Mouse (Mus musculus): Measurements from ENCODE around the gene AC134908.4.
A peak's percentile ranks its signal among the peaks of the same experiment; 100 is the strongest.

AC134908.4 gene

GRCm38 (mm10) chr17:25831451-25832281 is 36.2 kb upstream of the AC134908.4 start:
- peak; percentile 51 for DNase-seq (ENCODE audit: low spot score)

GRCm38 (mm10) chr17:25830806-25831431 is 35.5 kb upstream of the AC134908.4 start:
- no peak for DNase-seq (ENCODE audit: low spot score)

- no peak for DNase-seq (ENCODE audit: low spot score)
Measured at GRCm38 (mm10) chr17:25830200-25830753, 34.8 kb upstream of the AC134908.4 start.

GRCm38 (mm10) chr17:25829558-25830017 is 34.1 kb upstream of the AC134908.4 start:
- no peak for DNase-seq (ENCODE audit: low spot score)

- DNase-seq (ENCODE audit: low spot score), result peak; percentile 74
Measured at GRCm38 (mm10) chr17:25828712-25829557, 33.5 kb upstream of the AC134908.4 start, which contains the start of gene Jmjd8. TSS of gene Jmjd8 (plus strand) at chr17:25828867.

GRCm38 (mm10) chr17:25828223-25828594 is 32.8 kb upstream of the AC134908.4 start:
- DNase-seq (ENCODE audit: low spot score), result no peak

GRCm38 (mm10) chr17:25827546-25828222 is 32.2 kb upstream of the AC134908.4 start:
- no peak for DNase-seq (ENCODE audit: low spot score)

- no peak for DNase-seq (ENCODE audit: low spot score)
Measured at GRCm38 (mm10) chr17:25827011-25827410, 31.6 kb upstream of the AC134908.4 start.

GRCm38 (mm10) chr17:25825984-25826570 is 30.6 kb upstream of the AC134908.4 start:
- DNase-seq (ENCODE audit: low spot score), result no peak

- no peak for DNase-seq (ENCODE audit: low spot score)
Measured at GRCm38 (mm10) chr17:25825311-25825710, 29.9 kb upstream of the AC134908.4 start.

- DNase-seq (ENCODE audit: low spot score), result no peak
Measured at GRCm38 (mm10) chr17:25824362-25825142, 29.1 kb upstream of the AC134908.4 start.

- DNase-seq (ENCODE audit: low spot score), result peak; percentile 76
Measured at GRCm38 (mm10) chr17:25823452-25823851, 28.0 kb upstream of the AC134908.4 start, which contains the start of gene Wdr24. TSS of gene Wdr24 (plus strand) at chr17:25823627.

GRCm38 (mm10) chr17:25818851-25819780 is 23.7 kb upstream of the AC134908.4 start:
- DNase-seq (ENCODE audit: low spot score), result no peak

- no peak for DNase-seq (ENCODE audit: low spot score)
Measured at GRCm38 (mm10) chr17:25817662-25818061, 22.2 kb upstream of the AC134908.4 start.

- DNase-seq (ENCODE audit: low spot score), result peak; percentile 87
Measured at GRCm38 (mm10) chr17:25813471-25813870, 18.0 kb upstream of the AC134908.4 start.

GRCm38 (mm10) chr17:25810890-25811289 is 15.4 kb upstream of the AC134908.4 start:
- DNase-seq (ENCODE audit: low spot score), result no peak

GRCm38 (mm10) chr17:25809606-25810340 is 14.3 kb upstream of the AC134908.4 start:
- DNase-seq (ENCODE audit: low spot score), result no peak
